Mouse (Mus musculus): ENCODE results near the gene Rhbdl3. TPM values are rescaled to one million over a fixed set of nuclear protein-coding genes. Genes with fewer than 3 reads are reported as not detected.
"Not testable (repeated sequence)": the region's sequence is repeated elsewhere in the genome, so short reads cannot be mapped to it uniquely, and the experiment has no call there.

The Rhbdl3 gene
- polyA plus RNA-seq, 1 experiment from 2014 or later: 0.85 TPM

GRCm38 (mm10) chr11:80378452-80379068 lies 77.8 kb downstream of the Rhbdl3 start:
- DNase-seq (ENCODE audit: low spot score): not testable (repeated sequence)
- H3K4me3 ChIP-seq: peak overlapping the region; percentile 91
- H3K27ac ChIP-seq: peak overlapping the region; percentile 95

GRCm38 (mm10) chr11:80379184-80379583 lies 78.5 kb downstream of the Rhbdl3 start:
- peaks cover 16% of the 10 kb centered on the region for H3K36me3 ChIP-seq
- H3K27me3 ChIP-seq (ENCODE audit: low read depth, poor library complexity, severe bottlenecking); H3K9me3 ChIP-seq (replicated peaks); H3K27ac ChIP-seq; H3K4me3 ChIP-seq; DNase-seq (ENCODE audit: low spot score): not testable (repeated sequence)
- 95% methylated on average over 7 of the region's 7 CpGs for WGBS
- H3K4me1 ChIP-seq: peaks cover 15% of the 10 kb centered on the region

More at GRCm38 (mm10) chr11:80378452-80379068, 77.8 kb downstream of the Rhbdl3 start:
- WGBS: 60% methylated on average over 2 of the region's 2 CpGs
- not testable (repeated sequence) for H3K27me3 ChIP-seq (ENCODE audit: low read depth, poor library complexity, severe bottlenecking); H3K9me3 ChIP-seq (replicated peaks)
- Histone ChIP-seq H3K4me1 (peaks cover 15% of the 10 kb centered on the region), H3K36me3 (peaks cover 22% of the 10 kb centered on the region)

- Histone ChIP-seq H3K36me3 (peaks cover 31% of the 10 kb centered on the region), H3K27ac (peak overlapping the region; percentile 97), H3K4me1 (peaks cover 22% of the 10 kb centered on the region), H3K4me3 (peak overlapping the region; percentile 74), H3K27me3 (ENCODE audit: low read depth, poor library complexity, severe bottlenecking) (no peaks in the 10 kb centered on the region), H3K9me3 (replicated peaks) (no peaks in the 10 kb centered on the region)
- DNase-seq (ENCODE audit: low spot score): peak; percentile 61
- WGBS: 11% methylated on average over 12 of the region's 12 CpGs
Measured at GRCm38 (mm10) chr11:80382626-80383018, 81.9 kb downstream of the Rhbdl3 start.

GRCm38 (mm10) chr11:80383019-80383625 lies 82.4 kb downstream of the Rhbdl3 start, which contains the start of gene Zfp207:
Zfp207 (plus strand) TSS chr11:80383279.
- peak; percentile 97 for DNase-seq (ENCODE audit: low spot score)
- Histone ChIP-seq H3K9me3 (replicated peaks) (no peaks in the 10 kb centered on the region), H3K36me3 (peaks cover 36% of the 10 kb centered on the region), H3K4me3 (peak within 1 kb of the TSS; percentile 74), H3K4me1 (peaks cover 21% of the 10 kb centered on the region), H3K27me3 (ENCODE audit: low read depth, poor library complexity, severe bottlenecking) (no peaks in the 10 kb centered on the region), H3K27ac (peak within 1 kb of the TSS; percentile 97)
- under 1% methylated on average over 33 of the region's 33 CpGs for WGBS

GRCm38 (mm10) chr11:80383626-80384046 lies 82.9 kb downstream of the Rhbdl3 start:
- H3K4me3 ChIP-seq: peak overlapping the region; percentile 74
- H3K36me3 ChIP-seq: peaks cover 42% of the 10 kb centered on the region
- under 1% methylated on average over 20 of the region's 20 CpGs for WGBS
- H3K4me1 ChIP-seq: peaks cover 21% of the 10 kb centered on the region
- no peaks in the 10 kb centered on the region for H3K9me3 ChIP-seq (replicated peaks)
- H3K27ac ChIP-seq: peak overlapping the region; percentile 97
- no peaks in the 10 kb centered on the region for H3K27me3 ChIP-seq (ENCODE audit: low read depth, poor library complexity, severe bottlenecking)
- no peak for DNase-seq (ENCODE audit: low spot score)

GRCm38 (mm10) chr11:80384461-80384860 lies 83.7 kb downstream of the Rhbdl3 start:
- peak; percentile 34 for DNase-seq (ENCODE audit: low spot score)
- Histone ChIP-seq H3K27ac (peak overlapping the region; percentile 97), H3K4me3 (peak overlapping the region; percentile 74), H3K4me1 (peaks cover 21% of the 10 kb centered on the region), H3K27me3 (ENCODE audit: low read depth, poor library complexity, severe bottlenecking) (no peaks in the 10 kb centered on the region), H3K36me3 (peaks cover 50% of the 10 kb centered on the region), H3K9me3 (replicated peaks) (no peaks in the 10 kb centered on the region)

GRCm38 (mm10) chr11:80385055-80385454 lies 84.3 kb downstream of the Rhbdl3 start:
- 79% methylated on average over 4 of the region's 4 CpGs for WGBS
- H3K36me3 ChIP-seq: peaks cover 56% of the 10 kb centered on the region
- H3K27me3 ChIP-seq (ENCODE audit: low read depth, poor library complexity, severe bottlenecking): no peaks in the 10 kb centered on the region
- peak overlapping the region; percentile 74 for H3K4me3 ChIP-seq
- H3K4me1 ChIP-seq: peaks cover 21% of the 10 kb centered on the region
- no peaks in the 10 kb centered on the region for H3K9me3 ChIP-seq (replicated peaks)
- H3K27ac ChIP-seq: no peak overlapping the region
- DNase-seq (ENCODE audit: low spot score): no peak

- peaks cover 21% of the 10 kb centered on the region for H3K4me1 ChIP-seq
- 0 out of 2 replicates have a peak overlapping the region, but pooled peaks have one; percentile 74 for H3K4me3 ChIP-seq
- H3K27me3 ChIP-seq (ENCODE audit: low read depth, poor library complexity, severe bottlenecking): no peaks in the 10 kb centered on the region
- peaks cover 73% of the 10 kb centered on the region for H3K36me3 ChIP-seq
- no peak for DNase-seq (ENCODE audit: low spot score)
- no peak overlapping the region for H3K27ac ChIP-seq
- no peaks in the 10 kb centered on the region for H3K9me3 ChIP-seq (replicated peaks)
- WGBS: 86% methylated on average over 2 of the region's 2 CpGs
Measured at GRCm38 (mm10) chr11:80386790-80387189, 86.1 kb downstream of the Rhbdl3 start.

- Histone ChIP-seq H3K9me3 (replicated peaks) (no peaks in the 10 kb centered on the region), H3K27me3 (ENCODE audit: low read depth, poor library complexity, severe bottlenecking) (no peaks in the 10 kb centered on the region), H3K4me3 (no peak overlapping the region), H3K36me3 (peaks cover 100% of the 10 kb centered on the region), H3K4me1 (peaks cover 15% of the 10 kb centered on the region), H3K27ac (no peak overlapping the region)
- no peak for DNase-seq (ENCODE audit: low spot score)
- WGBS: 85% methylated on average over 1 of the region's 1 CpGs
Measured at GRCm38 (mm10) chr11:80389885-80390284, 89.2 kb downstream of the Rhbdl3 start.

GRCm38 (mm10) chr11:80391407-80392120 lies 90.9 kb downstream of the Rhbdl3 start:
- H3K4me3 ChIP-seq: no peak overlapping the region
- no peak for DNase-seq (ENCODE audit: low spot score)
- peaks cover 100% of the 10 kb centered on the region for H3K36me3 ChIP-seq
- 95% methylated on average over 2 of the region's 2 CpGs for WGBS
- no peaks in the 10 kb centered on the region for H3K9me3 ChIP-seq (replicated peaks)
- H3K4me1 ChIP-seq: no peaks in the 10 kb centered on the region
- H3K27ac ChIP-seq: no peak overlapping the region
- H3K27me3 ChIP-seq (ENCODE audit: low read depth, poor library complexity, severe bottlenecking): no peaks in the 10 kb centered on the region

GRCm38 (mm10) chr11:80395930-80396329 lies 95.2 kb downstream of the Rhbdl3 start:
- Histone ChIP-seq H3K4me3 (no peak overlapping the region), H3K4me1 (no peaks in the 10 kb centered on the region), H3K27ac (no peak overlapping the region), H3K27me3 (ENCODE audit: low read depth, poor library complexity, severe bottlenecking) (no peaks in the 10 kb centered on the region), H3K9me3 (replicated peaks) (no peaks in the 10 kb centered on the region), H3K36me3 (peaks cover 100% of the 10 kb centered on the region)
- WGBS: 96% methylated on average over 3 of the region's 3 CpGs
- DNase-seq (ENCODE audit: low spot score): no peak

GRCm38 (mm10) chr11:80396617-80397016 lies 95.9 kb downstream of the Rhbdl3 start:
- H3K36me3 ChIP-seq: peaks cover 100% of the 10 kb centered on the region
- 95% methylated on average over 4 of the region's 4 CpGs for WGBS
- no peak for DNase-seq (ENCODE audit: low spot score)

More at GRCm38 (mm10) chr11:80396617-80397016, 95.9 kb downstream of the Rhbdl3 start:
- H3K4me3 ChIP-seq: no peak overlapping the region
- H3K27ac ChIP-seq: no peak overlapping the region
- no peaks in the 10 kb centered on the region for H3K9me3 ChIP-seq (replicated peaks)
- no peaks in the 10 kb centered on the region for H3K27me3 ChIP-seq (ENCODE audit: low read depth, poor library complexity, severe bottlenecking)
- no peaks in the 10 kb centered on the region for H3K4me1 ChIP-seq

All from limb, embryonic 10.5 days (tissue).